Comparison of ENCODE assay signal across 19 mouse cellular contexts in genomic region chr5:50083441-50083840, GRCm38 (mm10). TPM values are rescaled to one million over a fixed set of nuclear protein-coding genes. Genes with fewer than 3 reads are reported as not detected.
DNase-seq lines count a peak whose midpoint lies in the region; ATAC-seq and TF ChIP-seq lines count a peak whose summit lies in the region.
"Had no signal": no experiment of that assay in that cellular context is flagged by ENCODE, and none has a peak within 500 bp of the region (broad histone marks: within the 10 kb centered on the region; RNA-seq: fewer than 3 reads in every experiment).

No protein-coding gene starts in this region.

- TF ChIP-seq CTCF in midbrain, postnatal 0 days (IDR thresholded peaks at IDR 0.05): no peak

- no peak overlapping the region for H3K4me3 ChIP-seq in midbrain, postnatal 0 days (ENCODE audit: low read depth, low read length)
- H3K4me3 ChIP-seq in midbrain, embryonic 10.5 days: no peak overlapping the region
- no peak overlapping the region for H3K4me3 ChIP-seq in kidney, embryonic 16.5 days (ENCODE audit: low read length)
- H3K4me3 ChIP-seq: intestine, embryonic 15.5 days; limb, embryonic 15.5 days; midbrain, embryonic 13.5 days; stomach, embryonic 15.5 days had no signal

- ATAC-seq in midbrain, postnatal 0 days (ENCODE audit: low FRiP score): no peak
- ATAC-seq in kidney, embryonic 16.5 days (ENCODE audit: low FRiP score, low TSS enrichment): no peak
- ATAC-seq: forebrain, postnatal 0 days; intestine, embryonic 15.5 days; liver, postnatal 0 days; midbrain, embryonic 13.5 days had no signal

- H3K9me3 ChIP-seq in midbrain, postnatal 0 days (ENCODE audit: low read length): no peaks in the 10 kb centered on the region
- H3K9me3 ChIP-seq in midbrain, embryonic 10.5 days (replicated peaks): no peaks in the 10 kb centered on the region
- no peaks in the 10 kb centered on the region for H3K9me3 ChIP-seq in kidney, embryonic 16.5 days (ENCODE audit: low read length)
- H3K9me3 ChIP-seq: intestine, embryonic 15.5 days; limb, embryonic 15.5 days; midbrain, embryonic 13.5 days; stomach, embryonic 15.5 days had no signal

- DNase-seq in midbrain, postnatal 0 days (ENCODE audit: low spot score): peak; percentile 53
- DNase-seq in midbrain, embryonic 10.5 days (ENCODE audit: low spot score): no peak
- peak; percentile 24 for DNase-seq in cerebellum, adult 8-10 months
- peak; percentile 13 for DNase-seq in embryo, embryonic 11.5 days (ENCODE audit: low read depth, low spot score)
- no peak for DNase-seq in kidney, adult 18-20 months
- no peak for DNase-seq in urinary bladder, adult 2 months (ENCODE audit: low spot score)
- DNase-seq: adrenal gland, postnatal 25 days; forebrain, postnatal 0 days; kidney, postnatal 36 days; liver, postnatal 0 days; lung, postnatal 36 days; right cerebral cortex, adult 18-20 months; spleen, adult 18-20 months; thymus, postnatal 14 days had no signal

- H3K4me2 ChIP-seq in midbrain, postnatal 0 days (ENCODE audit: low read depth, low read length, poor library complexity, severe bottlenecking): no peak overlapping the region
- H3K4me2 ChIP-seq in kidney, embryonic 16.5 days (replicated peaks; ENCODE audit: low read depth, low read length): no peak overlapping the region
- H3K4me2 ChIP-seq: intestine, embryonic 15.5 days; limb, embryonic 15.5 days; midbrain, embryonic 13.5 days; stomach, embryonic 15.5 days had no signal

- WGBS in midbrain, postnatal 0 days: 58% methylated on average over 1 of the region's 1 CpGs
- 82% methylated on average over 1 of the region's 1 CpGs for WGBS in midbrain, embryonic 10.5 days
- WGBS in kidney, embryonic 16.5 days: 69% methylated on average over 1 of the region's 1 CpGs

- H3K4me1 ChIP-seq in midbrain, postnatal 0 days (ENCODE audit: insufficient read depth, low read length): no peaks in the 10 kb centered on the region
- no peaks in the 10 kb centered on the region for H3K4me1 ChIP-seq in midbrain, embryonic 10.5 days
- no peaks in the 10 kb centered on the region for H3K4me1 ChIP-seq in kidney, embryonic 16.5 days (ENCODE audit: insufficient read depth, low read length)
- H3K4me1 ChIP-seq: intestine, embryonic 15.5 days; limb, embryonic 15.5 days; midbrain, embryonic 13.5 days; stomach, embryonic 15.5 days had no signal

- no peak overlapping the region for H3K27ac ChIP-seq in midbrain, postnatal 0 days (ENCODE audit: low read depth, low read length)
- H3K27ac ChIP-seq in midbrain, embryonic 10.5 days (replicated peaks): no peak overlapping the region
- no peak overlapping the region for H3K27ac ChIP-seq in kidney, embryonic 16.5 days (ENCODE audit: low read length)
- H3K27ac ChIP-seq: intestine, embryonic 15.5 days; limb, embryonic 15.5 days; midbrain, embryonic 13.5 days; stomach, embryonic 15.5 days had no signal

- no peaks in the 10 kb centered on the region for H3K27me3 ChIP-seq in midbrain, postnatal 0 days (ENCODE audit: insufficient read depth, low read length)
- no peaks in the 10 kb centered on the region for H3K27me3 ChIP-seq in midbrain, embryonic 10.5 days (ENCODE audit: low read depth, poor library complexity, severe bottlenecking)
- H3K27me3 ChIP-seq in kidney, embryonic 16.5 days (ENCODE audit: insufficient read depth, low read length): no peaks in the 10 kb centered on the region
- H3K27me3 ChIP-seq: intestine, embryonic 15.5 days; limb, embryonic 15.5 days; midbrain, embryonic 13.5 days; stomach, embryonic 15.5 days had no signal

- H3K36me3 ChIP-seq in midbrain, postnatal 0 days (ENCODE audit: insufficient read depth, low read length): no peaks in the 10 kb centered on the region
- no peaks in the 10 kb centered on the region for H3K36me3 ChIP-seq in midbrain, embryonic 10.5 days
- H3K36me3 ChIP-seq in kidney, embryonic 16.5 days (ENCODE audit: insufficient read depth, low read length): no peaks in the 10 kb centered on the region
- H3K36me3 ChIP-seq: intestine, embryonic 15.5 days; limb, embryonic 15.5 days; midbrain, embryonic 13.5 days; stomach, embryonic 15.5 days had no signal

- no peak overlapping the region for H3K9ac ChIP-seq in midbrain, postnatal 0 days (replicated peaks; ENCODE audit: low read length, poor library complexity, severe bottlenecking)
- no peak overlapping the region for H3K9ac ChIP-seq in kidney, embryonic 16.5 days (replicated peaks; ENCODE audit: low read length)
- H3K9ac ChIP-seq: forebrain, postnatal 0 days; intestine, embryonic 15.5 days; limb, embryonic 15.5 days; liver, postnatal 0 days; midbrain, embryonic 13.5 days; stomach, embryonic 15.5 days had no signal

RNA-seq across cellular contexts. Expression of gene Adgra3, which starts 24.6 kb away (rescaled TPM):
- 37.5 and 41.4 TPM in 2 replicates for total RNA-seq in midbrain, postnatal 0 days (2014; rRNA removed)
- polyA plus RNA-seq in midbrain, postnatal 0 days (2015; fragmentation: Nextera tagmentation; extraction: Ambion mirVana): 7.1 and 8.1 TPM in 2 replicates
- polyA plus RNA-seq in midbrain, embryonic 10.5 days (2016; fragmentation: Nextera tagmentation; extraction: Ambion mirVana): 37.1 and 38.6 TPM in 2 replicates
- polyA plus RNA-seq in kidney, embryonic 16.5 days (2015; fragmentation: Nextera tagmentation; extraction: Ambion mirVana): 18.3 and 35.3 TPM in 2 replicates
- 13.0 and 14.8 TPM in 2 replicates for polyA plus RNA-seq in urinary bladder, adult 2 months (2012; rRNA removed)

Comparison
In these comparisons a context has a peak if more than half of its experiments do, and no peak if none do; other contexts are left out.
1. DNase-seq: peak in midbrain, postnatal 0 days (single experiment), cerebellum, adult 8-10 months (single experiment) and embryo, embryonic 11.5 days (single experiment); none in midbrain, embryonic 10.5 days (single experiment), kidney, adult 18-20 months (single experiment) and urinary bladder, adult 2 months (single experiment).